Mouse (Mus musculus) lung, embryonic 14.5 days (tissue): ENCODE data around the gene Mcl1. TPM values are rescaled to one million over a fixed set of nuclear protein-coding genes. Genes with fewer than 3 reads are reported as not detected.

Experiments used
- ATAC-seq: fragments of 200-750 bp; cut with Nextera tagmentation; 2 replicates; pipeline ENCODE4 v1.8.0; 2017; ENCODE audit warnings: mild to moderate bottlenecking, moderate TSS enrichment, moderate library complexity; ENCODE audit not compliant: insufficient read depth
- DNase-seq: peaks from one replicate; pipeline ENCODE4 v3.0.0-alpha.2; 2015
- H3K27ac ChIP-seq: fragments of 300-500 bp; sonication (generic); 2 replicates; pipeline ENCODE4 v1.5.1; 2014; ENCODE audit warnings: low read depth, mild to moderate bottlenecking, moderate library complexity
- H3K27me3 ChIP-seq: fragments of 300-500 bp; sonication (generic); 2 replicates; pipeline ENCODE4 v1.6.1; 2014; ENCODE audit warnings: low read length, control low read depth; ENCODE audit not compliant: insufficient read depth
- H3K36me3 ChIP-seq: fragments of 300-500 bp; sonication (generic); 2 replicates; pipeline ENCODE4 v1.6.1; 2014; ENCODE audit warnings: control low read depth; ENCODE audit not compliant: insufficient read depth
- H3K4me1 ChIP-seq: fragments of 300-500 bp; sonication (generic); 2 replicates; pipeline ENCODE4 v1.6.1; 2014; ENCODE audit warnings: antibody characterized with exemption, control low read depth; ENCODE audit not compliant: insufficient read depth
- H3K4me2 ChIP-seq: fragments of 300-500 bp; sonication (generic); 2 replicates; pipeline ENCODE4 v1.6.1; 2014; ENCODE audit warnings: mild to moderate bottlenecking
- H3K4me3 ChIP-seq: fragments of 300-500 bp; sonication (generic); 2 replicates; pipeline ENCODE4 v1.5.1; 2014; ENCODE audit warnings: low read depth, low read length
- H3K9ac ChIP-seq: fragments of 300-500 bp; sonication (generic); 2 replicates; pipeline ENCODE4 v1.6.1; 2014
- H3K9me3 ChIP-seq: fragments of 300-500 bp; sonication (generic); 2 replicates; pipeline ENCODE4 v1.6.1; 2016; ENCODE audit warnings: low read depth, low read length, control low read depth
- CTCF ChIP-seq: IDR thresholded peaks from 2 replicates; pipeline ENCODE4 v1.5.1; 2016; ENCODE audit warnings: antibody characterized with exemption, low read depth
- WGBS: fragments of 180-500 bp; shearing (Covaris S2); extraction: QIAGEN DNeasy Blood & Tissue Kit; methylation state at CpG from one replicate; pipeline ENCODE4 v1.1.7; 2014; 5-methylcytosine and 5-hydroxymethylcytosine counted together
- polyA plus RNA-seq: library from polyadenylated mRNA; unstranded; fragments of >200 nt; fragmentation: Nextera tagmentation; extraction: Ambion mirVana; gene quantifications from 2 replicates; pipeline ENCODE4 v1.2.1, GENCODE M21; 2014

Gene Mcl1
- polyA plus RNA-seq, 1 experiment from 2014 or later, result 82.3 TPM

GRCm38 (mm10) chr3:95636072-95636471 is 22.5 kb upstream of the Mcl1 start:
- H3K9me3 ChIP-seq, result no peaks in the 10 kb centered on the region
- H3K27me3 ChIP-seq, result no peaks in the 10 kb centered on the region
- H3K4me1 ChIP-seq, result no peaks in the 10 kb centered on the region
- no peak for TF ChIP-seq CTCF
- no peak overlapping the region for H3K4me3 ChIP-seq
- H3K4me2 ChIP-seq, result no peak overlapping the region
- ATAC-seq (no peak), DNase-seq (no peak)
- H3K36me3 ChIP-seq, result peaks cover 71% of the 10 kb centered on the region
- no peak overlapping the region for H3K27ac ChIP-seq
- H3K9ac ChIP-seq, result no peak overlapping the region
- WGBS, result 70% methylated on average over 4 of the region's 4 CpGs

- H3K4me1 ChIP-seq, result no peaks in the 10 kb centered on the region
- ATAC-seq (no peak), DNase-seq (no peak)
- H3K27me3 ChIP-seq, result no peaks in the 10 kb centered on the region
- no peak overlapping the region for H3K9ac ChIP-seq
- H3K4me2 ChIP-seq, result no peak overlapping the region
- no peak overlapping the region for H3K4me3 ChIP-seq
- 0 out of 2 replicates have a peak, but pooled peaks have one; percentile 15 for TF ChIP-seq CTCF
- H3K36me3 ChIP-seq, result peaks cover 37% of the 10 kb centered on the region
- no peaks in the 10 kb centered on the region for H3K9me3 ChIP-seq
- H3K27ac ChIP-seq, result no peak overlapping the region
- WGBS, result 93% methylated on average over 1 of the region's 1 CpGs
Observed at GRCm38 (mm10) chr3:95639694-95640093, 18.9 kb upstream of the Mcl1 start.

- no peak for DNase-seq
- H3K27me3 ChIP-seq, result no peaks in the 10 kb centered on the region
- ATAC-seq, result no peak
- H3K4me1 ChIP-seq, result no peaks in the 10 kb centered on the region
- TF ChIP-seq CTCF, result no peak
- WGBS, result 68% methylated on average over 7 of the region's 7 CpGs
- H3K4me3 ChIP-seq, result no peak overlapping the region
- no peak overlapping the region for H3K9ac ChIP-seq
- H3K9me3 ChIP-seq, result no peaks in the 10 kb centered on the region
- no peak overlapping the region for H3K4me2 ChIP-seq
- peaks cover 12% of the 10 kb centered on the region for H3K36me3 ChIP-seq
- no peak overlapping the region for H3K27ac ChIP-seq
Observed at GRCm38 (mm10) chr3:95643097-95643496, 15.5 kb upstream of the Mcl1 start.

- no peaks in the 10 kb centered on the region for H3K36me3 ChIP-seq
- H3K4me2 ChIP-seq, result no peak overlapping the region
- no peak for TF ChIP-seq CTCF
- ATAC-seq, result no peak
- H3K9ac ChIP-seq, result no peak overlapping the region
- no peak overlapping the region for H3K4me3 ChIP-seq
- H3K27ac ChIP-seq, result no peak overlapping the region
- no peaks in the 10 kb centered on the region for H3K4me1 ChIP-seq
- peak; percentile 43 for DNase-seq
- H3K9me3 ChIP-seq, result no peaks in the 10 kb centered on the region
- WGBS, result 56% methylated on average over 10 of the region's 10 CpGs
- no peaks in the 10 kb centered on the region for H3K27me3 ChIP-seq
Observed at GRCm38 (mm10) chr3:95645313-95646235, 13.0 kb upstream of the Mcl1 start.

GRCm38 (mm10) chr3:95648016-95648415 is 10.6 kb upstream of the Mcl1 start:
- 0 out of 2 replicates have a peak, but pooled peaks cover 8% of the 10 kb centered on the region for H3K4me1 ChIP-seq
- TF ChIP-seq CTCF, result no peak
- no peaks in the 10 kb centered on the region for H3K36me3 ChIP-seq
- H3K4me3 ChIP-seq, result no peak overlapping the region
- H3K9ac ChIP-seq, result no peak overlapping the region
- H3K9me3 ChIP-seq, result no peaks in the 10 kb centered on the region
- no peak for ATAC-seq
- no peak for DNase-seq
- no peak overlapping the region for H3K4me2 ChIP-seq
- 87% methylated on average over 5 of the region's 5 CpGs for WGBS
- no peak overlapping the region for H3K27ac ChIP-seq
- no peaks in the 10 kb centered on the region for H3K27me3 ChIP-seq

GRCm38 (mm10) chr3:95650276-95651032 is 8.1 kb upstream of the Mcl1 start:
- peak; percentile 54 for DNase-seq
- H3K4me1 ChIP-seq, result peaks cover 11% of the 10 kb centered on the region; the same call in 1 of the 2 replicates
- ATAC-seq, result no peak
- no peaks in the 10 kb centered on the region for H3K9me3 ChIP-seq
- no peak overlapping the region for H3K4me3 ChIP-seq
- no peak overlapping the region for H3K4me2 ChIP-seq
- 45% methylated on average over 6 of the region's 6 CpGs for WGBS
- peak overlapping the region; percentile 47; the same call in 1 of the 2 replicates for H3K27ac ChIP-seq
- no peaks in the 10 kb centered on the region for H3K27me3 ChIP-seq
- no peaks in the 10 kb centered on the region for H3K36me3 ChIP-seq
- H3K9ac ChIP-seq, result no peak overlapping the region
- TF ChIP-seq CTCF, result no peak

- no peaks in the 10 kb centered on the region for H3K9me3 ChIP-seq
- no peak for TF ChIP-seq CTCF
- ATAC-seq, result no peak
- no peak overlapping the region for H3K4me3 ChIP-seq
- H3K27ac ChIP-seq, result peak overlapping the region; percentile 22; the same call in 1 of the 2 replicates
- no peak overlapping the region for H3K9ac ChIP-seq
- DNase-seq, result no peak
- H3K4me1 ChIP-seq, result peaks cover 11% of the 10 kb centered on the region; the same call in 1 of the 2 replicates
- WGBS, result 86% methylated on average over 3 of the region's 3 CpGs
- no peak overlapping the region for H3K4me2 ChIP-seq
- no peaks in the 10 kb centered on the region for H3K27me3 ChIP-seq
- H3K36me3 ChIP-seq, result no peaks in the 10 kb centered on the region
Observed at GRCm38 (mm10) chr3:95651033-95651373, 7.6 kb upstream of the Mcl1 start.
